Mouse (Mus musculus) ES-E14 (cell line): ENCODE data around the gene Irf4.

Experiments
- CHD2 ChIP-seq: IDR thresholded peaks from 2 replicates; pipeline ENCODE4 v1.6.1; 2014; ENCODE audit warnings: mild to moderate bottlenecking, low read depth, low read length, inconsistent platforms
- HCFC1 ChIP-seq: IDR thresholded peaks from 2 replicates; pipeline ENCODE4 v1.6.1; 2012; ENCODE audit warnings: low read length, inconsistent platforms, borderline replicate concordance; ENCODE audit not compliant: insufficient read depth
- MAFK ChIP-seq: IDR thresholded peaks from 2 replicates; pipeline ENCODE4 v1.6.1; 2014; ENCODE audit warnings: mild to moderate bottlenecking, low read depth, low read length, inconsistent platforms; ENCODE audit not compliant: insufficient read depth
- ZNF384 ChIP-seq: IDR thresholded peaks from 2 replicates; pipeline ENCODE4 v1.6.1; 2012; ENCODE audit warnings: low read depth, low read length, inconsistent platforms

DNA sequence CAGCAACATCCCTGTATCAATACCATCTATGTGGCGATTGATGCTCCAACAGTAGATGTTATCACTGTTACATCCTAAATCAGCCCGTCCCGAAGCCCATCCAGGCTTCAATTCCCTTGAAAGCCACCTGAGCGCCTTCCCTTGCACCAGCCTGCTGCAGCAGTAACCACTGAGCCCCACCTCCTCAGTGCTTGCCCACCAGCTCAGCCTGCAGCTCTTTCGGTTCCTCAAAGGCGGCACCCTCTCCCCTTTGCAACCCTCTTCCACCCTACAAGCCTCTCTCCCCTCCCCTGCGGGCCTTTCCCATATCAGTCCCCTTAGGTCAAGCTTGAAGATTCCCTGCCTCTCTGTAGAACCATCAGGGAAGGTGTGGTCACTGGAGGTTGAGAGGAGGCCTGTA lies 20.9 kb upstream of the Irf4 start:
- TF ChIP-seq MAFK (no peak), ZNF384 (no peak), HCFC1 (no peak), CHD2 (no peak)
